Mouse (Mus musculus): ENCODE results near the gene Zfp791. TPM values are rescaled to one million over a fixed set of nuclear protein-coding genes. Genes with fewer than 3 reads are reported as not detected.

The Zfp791 gene
- polyA plus RNA-seq, 1 experiment from 2014 or later: 0.80 TPM

GRCm38 (mm10) chr8:85119052-85119981, 3.6 kb downstream of the Zfp791 start:
- H3K27me3 ChIP-seq (ENCODE audit: control insufficient read depth, insufficient read depth, low read length): no peaks in the 10 kb centered on the region
- H3K4me2 ChIP-seq (ENCODE audit: low read length): peak overlapping the region; percentile 89
- H3K4me1 ChIP-seq (ENCODE audit: control insufficient read depth in 2 of 2, insufficient read depth in 2 of 2, low read length in 2 of 2): 0 out of 4 replicates have a peak, but pooled peaks cover 0 to 3% of the 10 kb centered on the region in 2 experiments
- H3K27ac ChIP-seq (replicated peaks in 1 of 2; ENCODE audit: control insufficient read depth in 1 of 2, insufficient read depth in 1 of 2, low read depth in 2 of 2, low read length in 2 of 2): peak overlapping the region in 1 of 2 experiments; percentile 49; a peak in 1 of 4 replicates
- H3K9me3 ChIP-seq (ENCODE audit: control insufficient read depth, low read length): no peaks in the 10 kb centered on the region
- 8% methylated on average over 37 of the region's 37 CpGs for WGBS
- no peaks in the 10 kb centered on the region for H3K36me3 ChIP-seq (ENCODE audit: control insufficient read depth, insufficient read depth, low read length)
- peak overlapping the region; percentile 83 for H3K9ac ChIP-seq (ENCODE audit: low read length)
- ATAC-seq (ENCODE audit: insufficient number of reproducible peaks, insufficient read depth, low FRiP score, low read depth): peak; percentile 81
- peak overlapping the region; percentile 67 to 91 for H3K4me3 ChIP-seq (ENCODE audit: control insufficient read depth in 1 of 2, insufficient read depth in 1 of 2, low read depth in 1 of 2, low read length in 2 of 2)

GRCm38 (mm10) chr8:85116984-85117383, 5.9 kb downstream of the Zfp791 start:
- H3K4me1 ChIP-seq (ENCODE audit: control insufficient read depth in 2 of 2, insufficient read depth in 2 of 2, low read length in 2 of 2): 0 out of 4 replicates have a peak, but pooled peaks cover 0 to 3% of the 10 kb centered on the region in 2 experiments
- WGBS: 88% methylated on average over 7 of the region's 7 CpGs
- H3K9me3 ChIP-seq (ENCODE audit: control insufficient read depth, low read length): no peaks in the 10 kb centered on the region
- no peak for ATAC-seq (ENCODE audit: insufficient number of reproducible peaks, insufficient read depth, low FRiP score, low read depth)
- H3K27ac ChIP-seq (replicated peaks in 1 of 2; ENCODE audit: control insufficient read depth in 1 of 2, insufficient read depth in 1 of 2, low read depth in 2 of 2, low read length in 2 of 2): no peak overlapping the region
- H3K4me2 ChIP-seq (ENCODE audit: low read length): no peak overlapping the region
- H3K9ac ChIP-seq (ENCODE audit: low read length): no peak overlapping the region
- no peak overlapping the region for H3K4me3 ChIP-seq (ENCODE audit: control insufficient read depth in 1 of 2, insufficient read depth in 1 of 2, low read depth in 1 of 2, low read length in 2 of 2)
- H3K36me3 ChIP-seq (ENCODE audit: control insufficient read depth, insufficient read depth, low read length): no peaks in the 10 kb centered on the region
- no peaks in the 10 kb centered on the region for H3K27me3 ChIP-seq (ENCODE audit: control insufficient read depth, insufficient read depth, low read length)

GRCm38 (mm10) chr8:85115501-85115900, 7.4 kb downstream of the Zfp791 start:
- Histone ChIP-seq H3K27ac (replicated peaks in 1 of 2; ENCODE audit: control insufficient read depth in 1 of 2, insufficient read depth in 1 of 2, low read depth in 2 of 2, low read length in 2 of 2) (no peak overlapping the region), H3K36me3 (ENCODE audit: control insufficient read depth, insufficient read depth, low read length) (peaks cover 8% of the 10 kb centered on the region), H3K27me3 (ENCODE audit: control insufficient read depth, insufficient read depth, low read length) (no peaks in the 10 kb centered on the region), H3K4me2 (ENCODE audit: low read length) (no peak overlapping the region), H3K4me1 (ENCODE audit: control insufficient read depth in 2 of 2, insufficient read depth in 2 of 2, low read length in 2 of 2) (0 out of 4 replicates have a peak, but pooled peaks cover 0 to 3% of the 10 kb centered on the region in 2 experiments), H3K4me3 (ENCODE audit: control insufficient read depth in 1 of 2, insufficient read depth in 1 of 2, low read depth in 1 of 2, low read length in 2 of 2) (no peak overlapping the region), H3K9me3 (ENCODE audit: control insufficient read depth, low read length) (peaks cover 5% of the 10 kb centered on the region; the same call in 1 of the 2 replicates), H3K9ac (ENCODE audit: low read length) (no peak overlapping the region)
- ATAC-seq (ENCODE audit: insufficient number of reproducible peaks, insufficient read depth, low FRiP score, low read depth): no peak
- WGBS: 71% methylated on average over 4 of the region's 4 CpGs

GRCm38 (mm10) chr8:85113241-85113640, 9.7 kb downstream of the Zfp791 start:
- ATAC-seq (ENCODE audit: insufficient number of reproducible peaks, insufficient read depth, low FRiP score, low read depth): no peak
- peaks cover 19% of the 10 kb centered on the region for H3K36me3 ChIP-seq (ENCODE audit: control insufficient read depth, insufficient read depth, low read length)
- no peaks in the 10 kb centered on the region for H3K4me1 ChIP-seq (ENCODE audit: control insufficient read depth in 2 of 2, insufficient read depth in 2 of 2, low read length in 2 of 2)
- no peak overlapping the region for H3K4me3 ChIP-seq (ENCODE audit: control insufficient read depth in 1 of 2, insufficient read depth in 1 of 2, low read depth in 1 of 2, low read length in 2 of 2)
- no peaks in the 10 kb centered on the region for H3K27me3 ChIP-seq (ENCODE audit: control insufficient read depth, insufficient read depth, low read length)
- H3K9me3 ChIP-seq (ENCODE audit: control insufficient read depth, low read length): peaks cover 10% of the 10 kb centered on the region
- H3K9ac ChIP-seq (ENCODE audit: low read length): no peak overlapping the region
- WGBS: 88% methylated on average over 10 of the region's 10 CpGs
- no peak overlapping the region for H3K4me2 ChIP-seq (ENCODE audit: low read length)
- H3K27ac ChIP-seq (replicated peaks in 1 of 2; ENCODE audit: control insufficient read depth in 1 of 2, insufficient read depth in 1 of 2, low read depth in 2 of 2, low read length in 2 of 2): no peak overlapping the region

GRCm38 (mm10) chr8:85100076-85100665, 22.7 kb downstream of the Zfp791 start:
- ATAC-seq (ENCODE audit: insufficient number of reproducible peaks, insufficient read depth, low FRiP score, low read depth): no peak
- Histone ChIP-seq H3K4me2 (ENCODE audit: low read length) (no peak overlapping the region), H3K9me3 (ENCODE audit: control insufficient read depth, low read length) (no peaks in the 10 kb centered on the region; the same call in 1 of the 2 replicates), H3K27me3 (ENCODE audit: control insufficient read depth, insufficient read depth, low read length) (no peaks in the 10 kb centered on the region), H3K36me3 (ENCODE audit: control insufficient read depth, insufficient read depth, low read length) (peaks cover 33% of the 10 kb centered on the region), H3K27ac (replicated peaks in 1 of 2; ENCODE audit: control insufficient read depth in 1 of 2, insufficient read depth in 1 of 2, low read depth in 2 of 2, low read length in 2 of 2) (no peak overlapping the region), H3K4me3 (ENCODE audit: control insufficient read depth in 1 of 2, insufficient read depth in 1 of 2, low read depth in 1 of 2, low read length in 2 of 2) (no peak overlapping the region), H3K9ac (ENCODE audit: low read length) (no peak overlapping the region), H3K4me1 (ENCODE audit: control insufficient read depth in 2 of 2, insufficient read depth in 2 of 2, low read length in 2 of 2) (no peaks in the 10 kb centered on the region)
- 81% methylated on average over 4 of the region's 4 CpGs for WGBS

GRCm38 (mm10) chr8:85096850-85097249, 26.0 kb downstream of the Zfp791 start:
- no peak overlapping the region for H3K27ac ChIP-seq (replicated peaks in 1 of 2; ENCODE audit: control insufficient read depth in 1 of 2, insufficient read depth in 1 of 2, low read depth in 2 of 2, low read length in 2 of 2)
- H3K27me3 ChIP-seq (ENCODE audit: control insufficient read depth, insufficient read depth, low read length): no peaks in the 10 kb centered on the region
- 84% methylated on average over 4 of the region's 4 CpGs for WGBS
- no peak overlapping the region for H3K4me2 ChIP-seq (ENCODE audit: low read length)
- no peaks in the 10 kb centered on the region; the same call in 1 of the 2 replicates for H3K9me3 ChIP-seq (ENCODE audit: control insufficient read depth, low read length)
- no peak overlapping the region for H3K4me3 ChIP-seq (ENCODE audit: control insufficient read depth in 1 of 2, insufficient read depth in 1 of 2, low read depth in 1 of 2, low read length in 2 of 2)
- no peak overlapping the region for H3K9ac ChIP-seq (ENCODE audit: low read length)
- peaks cover 60% of the 10 kb centered on the region for H3K36me3 ChIP-seq (ENCODE audit: control insufficient read depth, insufficient read depth, low read length)
- no peak for ATAC-seq (ENCODE audit: insufficient number of reproducible peaks, insufficient read depth, low FRiP score, low read depth)
- no peaks in the 10 kb centered on the region for H3K4me1 ChIP-seq (ENCODE audit: control insufficient read depth in 2 of 2, insufficient read depth in 2 of 2, low read length in 2 of 2)

- Histone ChIP-seq H3K4me3 (ENCODE audit: control insufficient read depth in 1 of 2, insufficient read depth in 1 of 2, low read depth in 1 of 2, low read length in 2 of 2) (no peak overlapping the region), H3K9me3 (ENCODE audit: control insufficient read depth, low read length) (no peaks in the 10 kb centered on the region), H3K27me3 (ENCODE audit: control insufficient read depth, insufficient read depth, low read length) (no peaks in the 10 kb centered on the region), H3K36me3 (ENCODE audit: control insufficient read depth, insufficient read depth, low read length) (peaks cover 61% of the 10 kb centered on the region), H3K27ac (replicated peaks in 1 of 2; ENCODE audit: control insufficient read depth in 1 of 2, insufficient read depth in 1 of 2, low read depth in 2 of 2, low read length in 2 of 2) (no peak overlapping the region), H3K9ac (ENCODE audit: low read length) (no peak overlapping the region), H3K4me1 (ENCODE audit: control insufficient read depth in 2 of 2, insufficient read depth in 2 of 2, low read length in 2 of 2) (no peaks in the 10 kb centered on the region), H3K4me2 (ENCODE audit: low read length) (no peak overlapping the region)
- no peak for ATAC-seq (ENCODE audit: insufficient number of reproducible peaks, insufficient read depth, low FRiP score, low read depth)
- 89% methylated on average over 16 of the region's 16 CpGs for WGBS
Observed at GRCm38 (mm10) chr8:85096196-85096595, 26.7 kb downstream of the Zfp791 start.

Data from heart, embryonic 14.5 days (tissue).